Mouse (Mus musculus): ENCODE measurements at regions not wholly inside any gene's neighbourhood (a gene's known extent, or its start where the extent isn't known, plus 50 kb on each side); places are given as distances from the start of the nearest gene placed in this dataset.

DNA sequence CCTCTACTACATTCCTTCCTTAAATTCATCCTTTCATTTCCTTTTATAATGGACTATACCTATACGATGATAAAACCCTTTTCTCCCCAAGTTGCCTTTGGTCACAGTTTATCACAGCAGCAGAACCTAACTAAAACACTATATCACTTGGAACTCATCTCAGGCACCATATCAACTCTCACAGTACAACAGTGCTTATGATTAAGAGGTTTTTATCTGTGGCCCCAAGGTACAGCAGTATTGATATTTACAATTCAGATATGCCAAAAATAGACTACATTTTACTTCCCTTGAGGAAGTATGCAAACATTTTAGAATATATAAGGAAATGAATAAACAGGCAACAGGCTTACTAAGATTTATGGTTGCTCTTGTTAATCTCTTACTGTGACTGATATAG is 251.4 kb upstream of the Mef2c start:
- no peaks in the 10 kb centered on the region for H3K4me1 ChIP-seq (ENCODE audit: control insufficient read depth, insufficient read depth, low read length)
- no peak overlapping the region for H3K4me3 ChIP-seq (ENCODE audit: low read depth, low read length)
- no peaks in the 10 kb centered on the region for H3K36me3 ChIP-seq (ENCODE audit: control insufficient read depth, insufficient read depth, low read length)
- H3K27me3 ChIP-seq (ENCODE audit: control insufficient read depth, insufficient read depth, low read length) = no peaks in the 10 kb centered on the region
- no peak overlapping the region for H3K27ac ChIP-seq (ENCODE audit: low read length)
- ATAC-seq (ENCODE audit: insufficient number of reproducible peaks, insufficient read depth, low FRiP score, low read depth) = no peak
- H3K9ac ChIP-seq (replicated peaks; ENCODE audit: low read depth, low read length) = no peak overlapping the region
- 83% methylated on average over 1 of the region's 1 CpGs for WGBS
- H3K9me3 ChIP-seq (ENCODE audit: control insufficient read depth, low read depth, low read length) = no peaks in the 10 kb centered on the region
- H3K4me2 ChIP-seq (replicated peaks; ENCODE audit: low read depth, low read length) = no peak overlapping the region

DNA sequence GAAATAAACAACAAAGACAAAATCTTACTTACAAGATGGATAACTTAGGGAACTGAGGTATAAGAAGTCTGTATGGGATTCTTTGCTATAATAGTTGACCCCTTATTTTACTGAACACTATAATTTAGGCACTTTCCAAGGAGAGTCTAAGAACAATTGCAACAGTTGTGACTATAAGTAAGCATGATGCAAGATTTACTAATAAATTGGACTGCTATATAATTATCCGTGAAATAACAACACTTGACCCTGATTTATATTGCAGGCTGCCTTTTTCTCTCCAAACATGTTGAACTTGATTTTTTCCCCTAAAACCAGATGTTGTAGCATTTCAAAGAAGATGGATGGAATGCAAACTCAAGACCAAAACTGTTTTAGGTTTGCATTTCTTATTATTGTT is 237.2 kb upstream of the Mef2c start:
- Histone ChIP-seq H3K9me3 (ENCODE audit: control insufficient read depth, low read depth, low read length) (no peaks in the 10 kb centered on the region), H3K27me3 (ENCODE audit: control insufficient read depth, insufficient read depth, low read length) (no peaks in the 10 kb centered on the region), H3K27ac (ENCODE audit: low read length) (no peak overlapping the region), H3K4me2 (replicated peaks; ENCODE audit: low read depth, low read length) (no peak overlapping the region), H3K9ac (replicated peaks; ENCODE audit: low read depth, low read length) (no peak overlapping the region), H3K36me3 (ENCODE audit: control insufficient read depth, insufficient read depth, low read length) (no peaks in the 10 kb centered on the region), H3K4me1 (ENCODE audit: control insufficient read depth, insufficient read depth, low read length) (no peaks in the 10 kb centered on the region), H3K4me3 (ENCODE audit: low read depth, low read length) (no peak overlapping the region)
- ATAC-seq (ENCODE audit: insufficient number of reproducible peaks, insufficient read depth, low FRiP score, low read depth) = no peak
- 75% methylated on average over 1 of the region's 1 CpGs for WGBS

DNA sequence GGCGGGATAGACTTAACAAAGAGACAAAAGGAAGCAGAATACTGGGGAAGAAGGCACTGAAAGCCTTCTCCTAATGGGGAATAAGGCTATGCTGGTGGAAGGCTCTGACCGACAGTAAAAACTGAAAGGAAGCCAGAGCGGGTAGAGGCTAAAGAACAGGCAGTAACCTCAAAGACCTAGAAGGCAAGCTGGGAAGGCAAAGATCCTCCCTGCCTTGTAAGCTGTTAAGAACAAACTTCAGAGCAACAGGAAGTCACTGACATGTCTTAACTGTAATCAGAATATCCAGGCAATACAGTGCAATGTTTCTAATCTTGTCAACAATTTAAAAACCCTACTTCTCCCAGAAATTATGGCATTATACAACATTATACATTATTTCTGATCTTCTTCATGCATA is 235.2 kb upstream of the Mef2c start:
- H3K9me3 ChIP-seq (ENCODE audit: control insufficient read depth, low read depth, low read length) = no peaks in the 10 kb centered on the region
- no peaks in the 10 kb centered on the region for H3K36me3 ChIP-seq (ENCODE audit: control insufficient read depth, insufficient read depth, low read length)
- WGBS = 79% methylated on average over 3 of the region's 3 CpGs
- no peak overlapping the region for H3K4me3 ChIP-seq (ENCODE audit: low read depth, low read length)
- no peaks in the 10 kb centered on the region for H3K27me3 ChIP-seq (ENCODE audit: control insufficient read depth, insufficient read depth, low read length)
- no peak overlapping the region for H3K9ac ChIP-seq (replicated peaks; ENCODE audit: low read depth, low read length)
- H3K27ac ChIP-seq (ENCODE audit: low read length) = no peak overlapping the region
- no peak overlapping the region for H3K4me2 ChIP-seq (replicated peaks; ENCODE audit: low read depth, low read length)
- ATAC-seq (ENCODE audit: insufficient number of reproducible peaks, insufficient read depth, low FRiP score, low read depth) = no peak
- H3K4me1 ChIP-seq (ENCODE audit: control insufficient read depth, insufficient read depth, low read length) = no peaks in the 10 kb centered on the region

DNA sequence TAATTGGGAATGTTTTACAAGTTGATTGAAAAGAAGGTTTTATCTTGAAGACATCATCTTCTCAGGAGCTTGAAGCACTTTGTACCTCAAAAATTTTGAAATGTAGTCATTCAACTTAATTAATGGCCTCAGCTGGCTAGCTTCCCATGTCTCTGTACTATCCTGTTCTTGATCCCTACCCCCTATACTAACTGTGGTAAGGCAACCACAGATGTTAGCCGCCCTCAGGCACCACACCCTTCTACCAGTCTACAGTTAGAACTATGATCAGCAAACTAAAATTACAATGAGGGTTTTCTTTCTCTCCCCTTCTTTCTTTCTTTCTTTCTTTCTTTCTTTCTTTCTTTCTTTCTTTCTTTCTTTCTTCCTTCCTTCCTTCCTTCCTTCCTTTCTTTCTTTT is 225.1 kb upstream of the Mef2c start:
- no peaks in the 10 kb centered on the region for H3K27me3 ChIP-seq (ENCODE audit: control insufficient read depth, insufficient read depth, low read length)
- no peak for ATAC-seq (ENCODE audit: insufficient number of reproducible peaks, insufficient read depth, low FRiP score, low read depth)
- no peaks in the 10 kb centered on the region for H3K4me1 ChIP-seq (ENCODE audit: control insufficient read depth, insufficient read depth, low read length)
- H3K27ac ChIP-seq (ENCODE audit: low read length) = no peak overlapping the region
- H3K9ac ChIP-seq (replicated peaks; ENCODE audit: low read depth, low read length) = no peak overlapping the region
- no peaks in the 10 kb centered on the region for H3K9me3 ChIP-seq (ENCODE audit: control insufficient read depth, low read depth, low read length)
- H3K4me3 ChIP-seq (ENCODE audit: low read depth, low read length) = no peak overlapping the region
- WGBS = 92% methylated on average over 1 of the region's 1 CpGs
- no peak overlapping the region for H3K4me2 ChIP-seq (replicated peaks; ENCODE audit: low read depth, low read length)
- H3K36me3 ChIP-seq (ENCODE audit: control insufficient read depth, insufficient read depth, low read length) = no peaks in the 10 kb centered on the region

DNA sequence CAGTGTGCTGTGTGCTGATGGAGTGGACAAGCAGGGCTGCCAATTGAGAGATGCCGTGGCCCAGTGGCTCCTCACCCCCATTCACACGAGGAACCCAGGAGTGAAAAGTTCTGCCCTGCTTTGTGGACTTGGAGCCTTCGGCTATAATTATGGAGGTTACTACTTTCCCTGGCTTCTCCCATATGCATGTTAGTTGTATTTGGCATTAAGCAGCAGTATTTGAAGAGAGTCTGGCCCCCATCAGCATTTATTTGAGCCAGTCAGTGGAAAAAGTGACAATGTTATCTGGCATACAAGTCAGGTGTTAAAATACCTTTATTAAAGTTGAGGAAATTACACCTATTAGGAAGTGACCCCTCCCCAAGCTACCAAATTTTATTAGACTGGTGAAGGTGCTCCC is 196.1 kb upstream of the Mef2c start:
- WGBS = 90% methylated on average over 3 of the region's 3 CpGs
- no peak overlapping the region for H3K4me3 ChIP-seq (ENCODE audit: low read depth, low read length)
- no peaks in the 10 kb centered on the region for H3K4me1 ChIP-seq (ENCODE audit: control insufficient read depth, insufficient read depth, low read length)
- H3K4me2 ChIP-seq (replicated peaks; ENCODE audit: low read depth, low read length) = no peak overlapping the region
- no peak overlapping the region for H3K9ac ChIP-seq (replicated peaks; ENCODE audit: low read depth, low read length)
- H3K27ac ChIP-seq (ENCODE audit: low read length) = no peak overlapping the region
- H3K27me3 ChIP-seq (ENCODE audit: control insufficient read depth, insufficient read depth, low read length) = no peaks in the 10 kb centered on the region
- no peaks in the 10 kb centered on the region for H3K9me3 ChIP-seq (ENCODE audit: control insufficient read depth, low read depth, low read length)
- ATAC-seq (ENCODE audit: insufficient number of reproducible peaks, insufficient read depth, low FRiP score, low read depth) = no peak
- H3K36me3 ChIP-seq (ENCODE audit: control insufficient read depth, insufficient read depth, low read length) = no peaks in the 10 kb centered on the region

DNA sequence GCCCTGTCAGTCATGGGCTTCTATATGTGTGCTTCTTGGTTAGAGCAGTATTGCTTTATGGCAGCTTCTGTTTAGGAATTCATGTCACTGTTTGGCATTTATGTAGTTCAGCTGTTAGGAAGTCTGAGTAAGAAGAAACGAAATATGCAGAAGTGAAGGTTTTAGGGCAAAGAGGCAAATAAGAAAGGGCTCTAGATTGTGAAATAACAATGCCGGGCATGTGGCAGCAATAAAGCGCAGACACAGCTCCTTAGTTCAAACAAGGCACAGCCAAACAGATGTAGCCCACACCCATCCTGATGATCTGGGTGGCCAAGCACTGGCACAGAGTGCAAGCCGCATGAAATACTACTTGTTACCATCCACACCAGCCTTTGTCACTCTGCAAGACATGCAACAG is 175.3 kb upstream of the Mef2c start:
- Histone ChIP-seq H3K9ac (replicated peaks; ENCODE audit: low read depth, low read length) (no peak overlapping the region), H3K9me3 (ENCODE audit: control insufficient read depth, low read depth, low read length) (no peaks in the 10 kb centered on the region), H3K27me3 (ENCODE audit: control insufficient read depth, insufficient read depth, low read length) (no peaks in the 10 kb centered on the region), H3K27ac (ENCODE audit: low read length) (no peak overlapping the region), H3K4me1 (ENCODE audit: control insufficient read depth, insufficient read depth, low read length) (no peaks in the 10 kb centered on the region), H3K4me2 (replicated peaks; ENCODE audit: low read depth, low read length) (no peak overlapping the region), H3K4me3 (ENCODE audit: low read depth, low read length) (no peak overlapping the region), H3K36me3 (ENCODE audit: control insufficient read depth, insufficient read depth, low read length) (no peaks in the 10 kb centered on the region)
- 61% methylated on average over 4 of the region's 4 CpGs for WGBS
- ATAC-seq (ENCODE audit: insufficient number of reproducible peaks, insufficient read depth, low FRiP score, low read depth) = no peak

DNA sequence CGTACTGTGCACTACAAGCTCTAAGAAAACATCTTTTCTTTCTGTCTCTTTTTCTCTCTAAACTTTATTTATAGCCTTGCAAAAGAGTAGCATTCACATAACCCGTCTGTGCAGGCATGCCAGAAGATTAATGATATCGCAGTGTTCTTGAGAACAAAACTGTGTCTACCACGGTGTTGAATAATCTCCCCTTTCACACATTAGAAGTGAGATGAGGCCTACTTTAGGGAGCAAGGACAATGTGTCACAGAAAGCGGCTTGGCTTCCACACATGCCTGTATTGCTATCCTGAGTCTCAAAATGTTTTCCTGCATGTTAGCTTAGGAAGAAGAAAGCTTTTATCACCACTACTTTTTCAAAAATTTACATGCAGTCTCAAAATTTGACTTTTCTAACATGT is 170.1 kb upstream of the Mef2c start:
- Histone ChIP-seq H3K27ac (ENCODE audit: low read length) (no peak overlapping the region), H3K4me2 (replicated peaks; ENCODE audit: low read depth, low read length) (no peak overlapping the region), H3K4me3 (ENCODE audit: low read depth, low read length) (no peak overlapping the region), H3K9me3 (ENCODE audit: control insufficient read depth, low read depth, low read length) (no peaks in the 10 kb centered on the region), H3K27me3 (ENCODE audit: control insufficient read depth, insufficient read depth, low read length) (no peaks in the 10 kb centered on the region), H3K4me1 (ENCODE audit: control insufficient read depth, insufficient read depth, low read length) (no peaks in the 10 kb centered on the region), H3K9ac (replicated peaks; ENCODE audit: low read depth, low read length) (no peak overlapping the region), H3K36me3 (ENCODE audit: control insufficient read depth, insufficient read depth, low read length) (no peaks in the 10 kb centered on the region)
- WGBS = 34% methylated on average over 5 of the region's 5 CpGs
- no peak for ATAC-seq (ENCODE audit: insufficient number of reproducible peaks, insufficient read depth, low FRiP score, low read depth)

DNA sequence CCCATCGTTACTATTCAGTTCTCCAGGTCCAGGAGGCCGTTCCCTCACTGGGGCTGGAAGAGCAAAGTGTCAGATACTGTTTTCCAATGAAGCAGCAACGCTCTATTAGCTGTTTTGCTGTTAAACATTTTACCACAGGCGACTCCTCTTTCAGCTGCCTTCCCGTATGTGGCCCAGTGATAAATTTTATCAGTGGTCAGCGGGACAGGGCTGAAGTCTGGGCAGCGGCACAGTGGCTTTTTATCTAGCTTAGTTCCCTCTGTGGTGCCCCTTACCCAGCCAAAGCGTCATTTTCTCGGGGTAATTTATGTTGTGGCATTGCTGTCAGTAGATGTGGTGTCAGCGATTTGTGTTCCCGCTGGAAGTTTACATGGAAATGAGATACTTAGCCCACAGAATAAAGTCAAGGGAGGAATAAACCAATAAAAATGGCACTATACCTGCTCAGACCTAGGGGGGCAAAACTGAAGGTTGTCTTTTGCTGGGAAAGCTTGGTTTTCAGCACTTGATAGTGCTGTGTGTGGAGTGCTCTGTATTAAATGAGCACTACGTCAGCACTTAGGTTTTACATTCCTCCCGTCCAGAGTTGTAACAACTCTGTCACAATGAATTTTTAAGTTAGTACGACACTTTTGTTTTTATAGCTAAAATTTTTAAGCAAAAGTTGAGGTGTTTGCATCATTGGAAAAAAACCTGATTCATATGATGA is 159.1 kb upstream of the Mef2c start:
- 67% methylated on average over 14 of the region's 14 CpGs for WGBS
- Histone ChIP-seq H3K27ac (ENCODE audit: low read length) (no peak overlapping the region), H3K27me3 (ENCODE audit: control insufficient read depth, insufficient read depth, low read length) (no peaks in the 10 kb centered on the region), H3K9ac (replicated peaks; ENCODE audit: low read depth, low read length) (no peak overlapping the region), H3K4me2 (replicated peaks; ENCODE audit: low read depth, low read length) (no peak overlapping the region), H3K4me3 (ENCODE audit: low read depth, low read length) (no peak overlapping the region), H3K36me3 (ENCODE audit: control insufficient read depth, insufficient read depth, low read length) (no peaks in the 10 kb centered on the region), H3K4me1 (ENCODE audit: control insufficient read depth, insufficient read depth, low read length) (no peaks in the 10 kb centered on the region), H3K9me3 (ENCODE audit: control insufficient read depth, low read depth, low read length) (no peaks in the 10 kb centered on the region)
- ATAC-seq (ENCODE audit: insufficient number of reproducible peaks, insufficient read depth, low FRiP score, low read depth) = peak; percentile 67; the same call in 1 of the 2 replicates

DNA sequence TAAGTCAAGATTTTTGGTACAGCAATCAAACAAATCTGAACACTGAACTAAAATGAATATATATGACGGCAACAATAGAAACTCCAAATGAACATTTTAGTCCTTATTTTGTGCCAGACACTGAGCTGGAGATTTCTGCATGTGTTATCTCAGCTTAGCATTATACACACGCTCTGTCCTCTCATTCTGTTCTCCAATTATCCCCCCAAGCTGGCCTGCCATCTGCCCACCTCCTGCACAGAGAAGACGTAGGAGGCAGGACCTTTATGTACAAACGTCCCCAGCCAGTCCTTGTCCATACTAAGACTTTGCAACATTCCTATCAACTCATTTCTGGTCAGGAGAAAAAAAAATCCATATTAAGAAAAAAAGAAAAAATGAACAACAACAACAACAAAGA is 148.5 kb upstream of the Mef2c start:
- Histone ChIP-seq H3K9me3 (ENCODE audit: control insufficient read depth, low read depth, low read length) (no peaks in the 10 kb centered on the region), H3K9ac (replicated peaks; ENCODE audit: low read depth, low read length) (no peak overlapping the region), H3K27ac (ENCODE audit: low read length) (no peak overlapping the region), H3K27me3 (ENCODE audit: control insufficient read depth, insufficient read depth, low read length) (no peaks in the 10 kb centered on the region), H3K36me3 (ENCODE audit: control insufficient read depth, insufficient read depth, low read length) (no peaks in the 10 kb centered on the region), H3K4me2 (replicated peaks; ENCODE audit: low read depth, low read length) (no peak overlapping the region), H3K4me3 (ENCODE audit: low read depth, low read length) (no peak overlapping the region), H3K4me1 (ENCODE audit: control insufficient read depth, insufficient read depth, low read length) (no peaks in the 10 kb centered on the region)
- 87% methylated on average over 4 of the region's 4 CpGs for WGBS
- no peak for ATAC-seq (ENCODE audit: insufficient number of reproducible peaks, insufficient read depth, low FRiP score, low read depth)
